Mouse (Mus musculus) kidney, embryonic 15.5 days (tissue): ENCODE results near the gene Taok3. TPM values are rescaled to one million over a fixed set of nuclear protein-coding genes. Genes with fewer than 3 reads are reported as not detected.
"Not testable (repeated sequence)": the region's sequence is repeated elsewhere in the genome, so short reads cannot be mapped to it uniquely, and the experiment has no call there.

Source experiments
- ATAC-seq: fragments of 200-750 bp; cut with Nextera tagmentation; replicated peaks from 2 replicates; pipeline ENCODE4 v1.8.0; 2017; ENCODE audit warnings: moderate TSS enrichment; ENCODE audit not compliant: low FRiP score
- H3K27ac ChIP-seq: fragments of 300-500 bp; sonication (generic); 2 replicates; pipeline ENCODE4 v1.5.1; 2015; ENCODE audit warnings: mild to moderate bottlenecking, inconsistent platforms
- H3K27me3 ChIP-seq: fragments of 300-500 bp; sonication (generic); 2 replicates; pipeline ENCODE4 v1.6.1; 2015; ENCODE audit warnings: inconsistent platforms
- H3K36me3 ChIP-seq: fragments of 300-500 bp; sonication (generic); 2 replicates; pipeline ENCODE4 v1.6.1; 2015; ENCODE audit warnings: inconsistent platforms
- H3K4me1 ChIP-seq: fragments of 300-500 bp; sonication (generic); 2 replicates; pipeline ENCODE4 v1.6.1; 2015; ENCODE audit warnings: inconsistent platforms
- H3K4me2 ChIP-seq: fragments of 300-500 bp; sonication (generic); 2 replicates; pipeline ENCODE4 v1.6.1; 2015; ENCODE audit warnings: moderate library complexity, mild to moderate bottlenecking, inconsistent platforms
- H3K4me3 ChIP-seq: fragments of 300-500 bp; sonication (generic); replicated peaks from 2 replicates; pipeline ENCODE4 v1.5.1; 2015; ENCODE audit warnings: mild to moderate bottlenecking, inconsistent platforms
- H3K9ac ChIP-seq: fragments of 300-500 bp; sonication (generic); 2 replicates; pipeline ENCODE4 v1.6.1; 2015; ENCODE audit warnings: mild to moderate bottlenecking, inconsistent platforms
- H3K9me3 ChIP-seq: fragments of 300-500 bp; sonication (generic); replicated peaks from 2 replicates; pipeline ENCODE4 v1.6.1; 2016; ENCODE audit warnings: inconsistent platforms
- WGBS: fragments of 180-500 bp; shearing (Covaris S2); methylation state at CpG from one replicate; pipeline ENCODE4 v1.1.7; 2015; ENCODE audit warnings: mixed read lengths; 5-methylcytosine and 5-hydroxymethylcytosine counted together
- polyA plus RNA-seq: library from polyadenylated mRNA; unstranded; fragments of >200 nt; fragmentation: Nextera tagmentation; extraction: Ambion mirVana; gene quantifications from 2 replicates; pipeline ENCODE4 v1.2.1, GENCODE M21; 2015

The Taok3 gene
- polyA plus RNA-seq, 1 experiment from 2014 or later: 17.1 TPM

DNA sequence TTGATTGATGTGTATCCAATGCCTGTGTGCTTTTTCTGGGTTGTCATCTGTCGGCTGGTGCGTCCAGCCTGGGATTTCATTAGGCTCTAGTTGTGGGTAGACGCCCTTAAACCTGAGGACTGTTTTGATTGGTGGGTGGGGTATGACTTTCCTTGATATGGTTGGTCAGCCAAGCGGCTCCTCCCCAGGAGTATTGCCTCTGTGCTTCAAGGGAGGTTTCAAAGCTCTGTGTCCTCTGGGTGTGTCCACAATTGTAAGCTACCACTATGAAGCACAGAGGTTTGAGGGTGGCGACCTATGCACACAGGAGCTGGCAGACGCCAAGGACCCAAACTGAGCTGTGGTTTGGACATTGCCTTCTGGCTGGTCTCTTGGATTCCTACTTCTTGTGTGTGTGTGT is 172.6 kb downstream of the Taok3 start:
- Histone ChIP-seq H3K4me1 (peaks cover 12% of the 10 kb centered on the region), H3K27me3 (no peaks in the 10 kb centered on the region), H3K9me3 (no peaks in the 10 kb centered on the region), H3K27ac (no peak overlapping the region), H3K4me3 (no peak overlapping the region), H3K4me2 (no peak overlapping the region), H3K9ac (no peak overlapping the region), H3K36me3 (no peaks in the 10 kb centered on the region)
- 42% methylated on average over 6 of the region's 6 CpGs for WGBS
- ATAC-seq: peak; percentile 62; the same call in 1 of the 2 replicates

- not testable (repeated sequence) for H3K4me3 ChIP-seq, H3K27me3 ChIP-seq, H3K4me1 ChIP-seq, H3K36me3 ChIP-seq, H3K9ac ChIP-seq, H3K9me3 ChIP-seq, ATAC-seq, H3K4me2 ChIP-seq, H3K27ac ChIP-seq
- 82% methylated on average over 3 of the region's 3 CpGs for WGBS
Measured at GRCm38 (mm10) chr5:117293776-117294175, 173.8 kb downstream of the Taok3 start.

DNA sequence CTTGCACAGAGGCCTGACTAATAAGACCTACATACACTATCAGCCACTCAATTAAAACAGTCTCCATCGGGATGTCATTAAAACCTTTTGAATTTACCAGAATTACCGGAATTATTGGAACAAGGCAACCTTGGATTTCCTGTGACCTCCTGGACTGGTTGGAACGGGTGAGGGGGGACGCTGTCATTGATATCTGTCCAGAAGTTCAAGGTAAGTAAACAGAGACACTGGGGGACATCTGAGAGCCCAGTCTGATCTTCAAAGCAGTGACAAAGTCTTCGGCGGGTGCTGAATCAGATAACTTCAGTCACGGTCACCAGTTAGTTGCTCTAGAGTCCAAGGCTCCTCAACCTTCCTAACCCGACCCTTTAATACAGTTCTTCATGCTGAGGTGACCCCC is 175.1 kb downstream of the Taok3 start:
- H3K4me1 ChIP-seq: 0 out of 2 replicates have a peak, but pooled peaks cover 4% of the 10 kb centered on the region
- no peak overlapping the region for H3K9ac ChIP-seq
- H3K4me3 ChIP-seq: no peak overlapping the region
- H3K27ac ChIP-seq: no peak overlapping the region
- no peak overlapping the region for H3K4me2 ChIP-seq
- WGBS: 83% methylated on average over 8 of the region's 8 CpGs
- no peaks in the 10 kb centered on the region for H3K36me3 ChIP-seq
- H3K9me3 ChIP-seq: no peaks in the 10 kb centered on the region
- H3K27me3 ChIP-seq: no peaks in the 10 kb centered on the region
- ATAC-seq: no peak

GRCm38 (mm10) chr5:117302899-117303298 is 183.0 kb downstream of the Taok3 start:
- Histone ChIP-seq H3K4me3 (no peak overlapping the region), H3K27me3 (no peaks in the 10 kb centered on the region), H3K36me3 (no peaks in the 10 kb centered on the region), H3K27ac (no peak overlapping the region), H3K9me3 (no peaks in the 10 kb centered on the region), H3K4me2 (no peak overlapping the region), H3K4me1 (no peaks in the 10 kb centered on the region), H3K9ac (no peak overlapping the region)
- ATAC-seq: no peak; the same call in 1 of the 2 replicates
- WGBS: 63% methylated on average over 3 of the region's 3 CpGs

GRCm38 (mm10) chr5:117303691-117304579 is 184.0 kb downstream of the Taok3 start:
- Histone ChIP-seq H3K4me1 (no peaks in the 10 kb centered on the region), H3K4me2 (no peak overlapping the region), H3K36me3 (no peaks in the 10 kb centered on the region), H3K27me3 (no peaks in the 10 kb centered on the region), H3K4me3 (no peak overlapping the region), H3K9me3 (no peaks in the 10 kb centered on the region), H3K27ac (no peak overlapping the region), H3K9ac (no peak overlapping the region)
- ATAC-seq: no peak
- WGBS: 66% methylated on average over 18 of the region's 18 CpGs

DNA sequence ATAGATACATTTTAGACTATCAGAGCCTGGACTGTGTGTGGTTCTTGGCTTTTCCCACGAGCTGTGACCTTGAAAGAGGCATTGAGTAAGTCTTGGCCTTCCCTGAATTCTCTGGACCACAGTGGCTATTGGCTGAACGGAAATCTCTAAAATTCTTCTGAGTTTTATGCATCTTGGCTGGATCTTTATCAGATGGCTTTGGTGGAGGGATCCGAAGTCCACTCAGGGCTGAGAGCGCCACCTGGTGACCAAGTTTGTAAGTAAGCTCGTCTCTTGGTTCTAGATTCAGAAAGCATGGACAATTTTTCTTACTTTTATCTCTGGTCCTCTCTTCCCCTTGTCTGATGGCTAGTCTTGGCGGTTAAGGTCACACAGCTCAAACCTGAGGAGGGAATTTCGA is 185.0 kb downstream of the Taok3 start:
- H3K9me3 ChIP-seq: no peaks in the 10 kb centered on the region
- H3K27ac ChIP-seq: no peak overlapping the region
- ATAC-seq: no peak
- WGBS: 70% methylated on average over 7 of the region's 7 CpGs
- H3K4me1 ChIP-seq: no peaks in the 10 kb centered on the region
- no peaks in the 10 kb centered on the region for H3K36me3 ChIP-seq
- H3K27me3 ChIP-seq: no peaks in the 10 kb centered on the region
- H3K9ac ChIP-seq: no peak overlapping the region
- no peak overlapping the region for H3K4me3 ChIP-seq
- H3K4me2 ChIP-seq: no peak overlapping the region

DNA sequence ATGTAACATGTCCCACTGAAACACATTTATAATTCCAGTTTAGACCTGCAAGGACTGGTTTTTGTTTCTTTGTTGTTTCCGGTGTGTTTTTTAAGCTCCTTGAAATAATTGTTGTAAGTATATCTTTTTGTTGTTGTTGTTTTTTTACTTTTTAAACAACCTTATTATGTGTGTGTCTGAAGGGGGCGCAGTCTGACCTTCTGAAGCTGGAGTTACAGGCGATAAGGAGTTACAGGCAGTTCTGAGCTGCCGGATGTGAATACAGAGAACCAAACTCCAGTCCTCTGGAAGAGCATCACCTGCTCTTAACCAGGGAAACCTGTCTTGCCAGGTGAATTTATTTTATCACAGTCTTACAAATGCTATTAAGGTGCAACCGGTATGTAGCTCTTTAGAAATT is 185.8 kb downstream of the Taok3 start:
- Histone ChIP-seq H3K27me3 (no peaks in the 10 kb centered on the region), H3K4me1 (no peaks in the 10 kb centered on the region), H3K27ac (no peak overlapping the region), H3K9ac (no peak overlapping the region), H3K4me2 (no peak overlapping the region), H3K9me3 (no peaks in the 10 kb centered on the region), H3K36me3 (no peaks in the 10 kb centered on the region), H3K4me3 (no peak overlapping the region)
- ATAC-seq: no peak
- WGBS: 90% methylated on average over 5 of the region's 5 CpGs

GRCm38 (mm10) chr5:117306826-117307225 is 186.9 kb downstream of the Taok3 start:
- Histone ChIP-seq H3K9me3 (no peaks in the 10 kb centered on the region), H3K4me1 (no peaks in the 10 kb centered on the region), H3K9ac (no peak overlapping the region), H3K4me2 (no peak overlapping the region), H3K27ac (no peak overlapping the region), H3K4me3 (no peak overlapping the region), H3K36me3 (no peaks in the 10 kb centered on the region), H3K27me3 (no peaks in the 10 kb centered on the region)
- 88% methylated on average over 2 of the region's 2 CpGs for WGBS
- ATAC-seq: no peak

- Histone ChIP-seq H3K27me3 (no peaks in the 10 kb centered on the region), H3K36me3 (no peaks in the 10 kb centered on the region), H3K27ac (no peak overlapping the region), H3K9ac (no peak overlapping the region), H3K4me2 (no peak overlapping the region), H3K9me3 (no peaks in the 10 kb centered on the region), H3K4me3 (no peak overlapping the region), H3K4me1 (no peaks in the 10 kb centered on the region)
- 0 out of 2 replicates have a peak, but pooled peaks have one; percentile 40 for ATAC-seq
- WGBS: 40% methylated on average over 11 of the region's 11 CpGs
Measured at GRCm38 (mm10) chr5:117307699-117308098, 187.8 kb downstream of the Taok3 start.

GRCm38 (mm10) chr5:117313420-117313819 is 193.5 kb downstream of the Taok3 start:
- 17% methylated on average over 14 of the region's 14 CpGs for WGBS
- H3K4me1 ChIP-seq: peaks cover 34% of the 10 kb centered on the region
- H3K9me3 ChIP-seq: no peaks in the 10 kb centered on the region
- H3K9ac ChIP-seq: 0 out of 2 replicates have a peak overlapping the region, but pooled peaks have one; percentile 23
- no peaks in the 10 kb centered on the region for H3K36me3 ChIP-seq
- peak overlapping the region; percentile 35 for H3K4me3 ChIP-seq
- H3K4me2 ChIP-seq: peak overlapping the region; percentile 59
- H3K27ac ChIP-seq: no peak overlapping the region
- no peak for ATAC-seq
- no peaks in the 10 kb centered on the region for H3K27me3 ChIP-seq

DNA sequence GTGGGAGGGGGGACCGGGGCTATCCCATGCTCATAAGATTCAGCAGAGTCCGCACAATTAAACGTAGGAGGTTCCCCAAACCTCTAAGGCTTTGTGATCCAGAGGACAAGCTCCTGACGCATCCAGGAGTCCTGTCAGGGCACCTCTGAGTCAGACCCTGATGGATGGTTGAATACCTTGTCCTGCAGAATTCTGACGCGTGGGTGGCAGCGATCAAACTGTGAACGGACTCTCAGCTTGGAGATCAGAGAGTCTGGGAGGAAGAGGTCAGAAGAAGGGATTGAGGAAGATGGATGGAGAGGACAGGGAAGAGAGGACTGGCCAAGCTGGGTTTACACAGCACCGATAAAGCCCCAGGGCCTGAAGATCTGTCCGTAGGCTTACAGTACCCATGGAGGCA is 194.0 kb downstream of the Taok3 start:
- ATAC-seq: no peak
- H3K36me3 ChIP-seq: no peaks in the 10 kb centered on the region
- no peaks in the 10 kb centered on the region for H3K9me3 ChIP-seq
- WGBS: 26% methylated on average over 10 of the region's 10 CpGs
- H3K9ac ChIP-seq: 0 out of 2 replicates have a peak overlapping the region, but pooled peaks have one; percentile 23
- H3K4me3 ChIP-seq: peak overlapping the region; percentile 35
- peak overlapping the region; percentile 59 for H3K4me2 ChIP-seq
- peaks cover 34% of the 10 kb centered on the region for H3K4me1 ChIP-seq
- no peaks in the 10 kb centered on the region for H3K27me3 ChIP-seq
- H3K27ac ChIP-seq: peak overlapping the region; percentile 18; the same call in 1 of the 2 replicates

GRCm38 (mm10) chr5:117314587-117315428 is 194.9 kb downstream of the Taok3 start:
- 23% methylated on average over 9 of the region's 9 CpGs for WGBS
- ATAC-seq: no peak
- no peaks in the 10 kb centered on the region for H3K27me3 ChIP-seq
- no peak overlapping the region for H3K9ac ChIP-seq
- H3K4me2 ChIP-seq: no peak overlapping the region
- peak overlapping the region; percentile 51; the same call in 1 of the 2 replicates for H3K27ac ChIP-seq
- no peaks in the 10 kb centered on the region for H3K9me3 ChIP-seq
- H3K4me3 ChIP-seq: no peak overlapping the region
- no peaks in the 10 kb centered on the region for H3K36me3 ChIP-seq
- peaks cover 36% of the 10 kb centered on the region for H3K4me1 ChIP-seq
